Mouse (Mus musculus): ENCODE data around the gene Crhr2.

- TF ChIP-seq GATA1 (IDR thresholded peaks at IDR 0.05; ENCODE audit: low read length) (no peak), TAL1 (IDR thresholded peaks at IDR 0.05; ENCODE audit: low read length) (no peak)
Observed at GRCm38 (mm10) chr6:55166777-55167463, 34.1 kb upstream of the Crhr2 start.
